Mouse (Mus musculus) inflammation-experienced regulatory T-cells, adult 6 months (primary cell): ENCODE measurements around the gene Kif11. TPM values are rescaled to one million over a fixed set of nuclear protein-coding genes. Genes with fewer than 3 reads are reported as not detected.
A peak's percentile ranks its signal among the peaks of the same experiment; 100 is the strongest.

Experiments
- ATAC-seq: one replicate; pipeline ENCODE4 v1.8.0; 2017
- polyA plus RNA-seq, 3 experiments: library from polyadenylated mRNA; unstranded; fragments of 100-300 nt; shearing (Covaris generic); gene quantifications; one replicate each; pipeline ENCODE4 v1.2.1; 2017

The Kif11 gene
- polyA plus RNA-seq: 10 to 100 TPM in 1 of 3 experiments, 1 to 10 TPM in 2; 2.5 to 67.9 (median 6.3) TPM

DNA sequence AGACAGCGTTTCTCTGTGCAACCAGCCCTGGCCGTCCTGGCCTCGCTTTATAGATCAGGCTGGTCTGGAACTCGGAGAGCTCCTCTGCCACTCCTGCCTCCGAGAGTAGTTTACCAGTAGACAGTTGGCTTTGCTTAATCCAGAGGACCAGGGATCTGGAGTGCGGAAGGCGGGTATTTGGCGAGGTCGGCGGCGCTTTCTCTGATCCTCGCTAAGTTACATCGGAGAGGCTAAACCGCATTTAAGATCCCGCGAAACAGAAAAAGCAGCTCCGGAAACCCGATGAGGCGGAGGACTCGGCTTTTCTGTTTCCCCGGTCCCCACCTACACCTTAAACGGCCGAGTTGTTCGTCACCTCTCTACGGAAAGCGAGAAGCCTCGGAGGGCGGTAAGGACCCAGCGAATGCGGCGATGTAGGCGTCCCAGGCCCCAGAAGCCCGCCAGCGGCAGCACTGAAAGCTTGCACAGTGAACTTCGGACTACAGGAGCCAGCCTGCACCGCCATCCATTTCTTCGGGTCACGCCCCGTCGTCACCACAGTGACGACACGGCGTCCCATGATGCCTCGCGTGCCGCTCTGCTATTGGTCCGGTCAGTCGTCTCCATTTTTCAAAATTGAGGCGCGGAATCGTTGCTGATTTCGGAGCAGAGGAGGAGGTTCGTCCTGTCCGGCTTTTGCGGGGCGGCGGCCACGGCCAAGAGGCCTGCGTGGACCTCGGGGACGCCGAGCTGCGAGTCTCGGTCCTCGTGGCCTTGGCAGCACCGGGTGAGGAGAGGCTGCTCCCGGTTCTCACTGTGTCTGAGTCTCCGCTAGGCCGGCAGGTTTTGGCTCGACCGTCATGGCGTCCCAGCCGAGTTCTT, at the start of gene Kif11:
Kif11 (plus strand) TSS at position 649 of the 861 bp plus-strand sequence.
- ATAC-seq: peak; percentile 95

DNA sequence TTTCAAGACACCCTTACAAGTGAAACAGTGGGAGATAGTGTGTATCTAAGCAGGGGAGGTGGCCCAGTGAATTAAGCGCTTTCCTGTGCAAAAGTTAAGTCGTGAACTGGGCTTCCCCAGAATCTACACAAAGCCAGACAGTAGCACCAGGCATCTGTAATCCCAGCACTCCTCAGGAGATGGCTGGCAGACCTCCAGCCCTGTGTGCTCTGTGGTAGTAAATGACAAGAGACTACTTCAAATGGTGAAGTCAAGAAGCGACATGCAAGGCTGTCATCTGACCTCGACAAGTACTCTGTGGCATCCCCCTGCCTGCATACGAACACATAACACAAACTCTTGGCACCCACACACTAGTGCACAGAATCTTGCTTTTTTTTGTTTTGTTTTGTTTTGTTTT, 49.0 kb upstream of the Kif11 start:
- no peak for ATAC-seq

DNA sequence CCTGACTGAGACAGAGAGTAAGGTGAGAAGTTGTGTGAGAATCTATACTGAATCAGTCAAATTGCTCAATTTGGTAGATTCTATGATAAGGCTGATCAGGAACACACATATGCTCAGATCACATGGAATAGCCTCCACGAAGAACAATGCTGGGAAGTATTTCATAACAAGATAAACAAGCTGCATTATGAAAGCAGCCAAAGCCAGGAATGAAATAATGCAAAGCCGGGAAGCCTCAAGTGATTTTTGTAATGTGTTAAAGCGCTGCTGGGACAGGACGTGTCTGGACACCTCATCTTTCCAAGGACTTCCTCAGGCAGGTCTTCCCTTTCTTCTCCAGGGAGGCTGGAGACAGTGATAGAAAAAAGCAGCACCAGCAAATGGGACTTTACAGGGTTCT, 43.5 kb upstream of the Kif11 start:
- ATAC-seq: no peak

DNA sequence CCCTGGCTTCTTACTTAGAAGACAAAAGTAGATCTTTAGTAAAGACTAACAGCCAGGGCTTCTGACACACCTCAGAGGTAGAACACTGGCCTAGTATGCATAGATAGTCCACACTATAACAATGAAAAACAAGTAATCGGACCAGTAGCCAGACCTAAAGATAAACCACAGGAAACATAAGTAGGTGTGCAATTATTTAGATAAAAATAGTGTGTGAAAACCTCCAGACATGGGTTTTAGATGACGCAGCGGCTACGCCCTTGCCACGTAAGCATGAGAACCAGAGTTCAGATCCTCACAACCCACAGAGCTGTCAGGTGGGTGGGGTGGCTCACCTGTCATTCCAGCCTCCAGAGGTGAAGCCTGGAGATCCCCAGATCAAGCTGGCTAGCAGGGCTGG, 42.8 kb upstream of the Kif11 start:
- ATAC-seq: peak; percentile 73

DNA sequence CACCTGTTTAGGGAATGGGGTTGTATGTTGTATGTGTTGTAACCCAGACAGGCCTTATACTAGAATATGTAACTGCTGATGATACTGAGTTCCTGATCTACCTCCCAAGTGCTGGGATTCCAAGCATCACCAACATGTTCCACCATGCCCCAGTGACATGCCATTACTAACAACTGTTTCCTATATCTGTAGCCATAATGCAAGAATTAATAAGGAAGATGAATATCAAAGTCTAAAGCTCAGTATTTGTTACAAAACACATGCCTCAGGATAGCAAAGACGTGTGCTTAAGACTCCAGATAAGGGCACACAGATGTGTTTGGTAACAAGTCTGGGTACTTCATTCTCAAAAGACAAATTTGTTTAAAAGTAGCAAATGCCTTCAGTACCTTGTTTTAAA, 40.8 kb upstream of the Kif11 start:
- ATAC-seq: no peak

DNA sequence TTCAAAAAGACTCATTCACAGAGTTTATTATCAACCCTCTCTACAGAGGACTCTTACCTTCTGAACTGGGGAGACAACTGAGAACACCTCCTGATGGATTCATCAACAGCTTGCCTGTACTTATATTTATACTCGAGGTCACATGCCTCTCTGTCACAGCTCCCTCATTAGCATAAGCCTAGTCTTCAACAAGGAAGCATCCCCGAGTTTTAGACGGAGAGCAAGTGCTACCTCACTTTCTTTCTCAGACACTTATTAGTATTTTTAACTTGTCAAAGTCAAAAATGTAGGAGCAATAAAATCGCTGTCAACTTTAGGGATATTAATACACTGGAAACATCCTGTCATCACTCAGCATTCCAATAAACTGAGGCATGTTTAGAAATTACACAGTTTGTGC, 38.5 kb upstream of the Kif11 start, which contains the start of gene Ide:
Ide (minus strand) TSS at position 101 of the 400 bp plus-strand sequence.
- no peak for ATAC-seq

DNA sequence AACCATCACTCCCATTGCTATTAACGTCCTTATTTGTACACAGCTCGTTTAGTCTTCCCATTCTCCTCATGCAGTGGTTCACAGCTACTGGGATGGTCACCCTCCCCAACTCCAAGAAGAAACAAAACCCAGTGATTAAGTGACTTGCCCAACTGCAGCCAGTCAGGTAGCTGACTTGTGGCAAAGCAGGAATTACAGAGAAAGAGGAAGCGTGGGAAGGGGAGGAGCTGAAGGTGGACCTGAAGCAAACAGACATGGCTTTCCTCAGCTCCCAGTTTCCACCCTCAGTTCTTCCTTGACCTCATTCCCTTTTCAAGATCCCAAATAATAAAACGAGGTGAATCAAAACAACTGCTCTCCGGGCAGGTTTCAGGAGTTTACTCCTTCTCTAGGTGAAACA, 35.7 kb upstream of the Kif11 start:
- ATAC-seq: no peak

DNA sequence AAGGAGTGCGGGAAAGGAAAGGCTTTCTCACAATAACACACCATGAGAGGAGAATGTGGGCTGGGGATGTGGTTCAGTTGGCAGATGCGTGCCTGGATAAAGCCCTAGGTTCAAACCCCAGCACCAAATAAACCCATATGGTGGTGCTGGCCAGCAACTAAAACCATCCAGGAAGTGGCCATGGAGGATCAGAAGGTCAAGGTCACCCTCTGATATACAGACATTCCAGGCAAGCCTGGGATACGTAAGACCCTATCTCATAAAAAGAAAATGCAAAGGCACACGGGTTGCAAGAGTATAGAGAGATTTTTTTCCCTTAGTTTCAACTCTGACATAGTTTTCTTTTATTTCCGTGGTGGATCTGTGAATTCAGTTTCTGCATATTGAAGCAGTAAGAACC, 35.3 kb upstream of the Kif11 start:
- no peak for ATAC-seq

DNA sequence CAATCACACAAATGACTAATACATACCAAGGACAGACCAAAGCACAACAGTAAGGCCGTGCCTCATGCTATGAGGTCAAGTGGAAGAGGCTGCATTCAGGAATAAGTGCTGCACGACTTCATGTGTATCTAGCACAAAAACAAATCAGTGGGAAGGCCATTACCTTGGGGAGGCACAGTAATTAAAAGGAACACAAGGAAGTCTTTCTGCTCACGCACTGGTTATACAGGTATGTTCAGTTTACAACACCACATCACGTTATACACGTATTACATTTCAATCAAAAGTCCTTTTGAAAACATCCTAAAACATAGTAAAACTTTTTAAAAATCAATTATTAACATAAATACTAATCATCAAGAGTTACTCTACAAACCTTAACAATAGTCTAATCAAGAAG, 32.3 kb upstream of the Kif11 start:
- no peak for ATAC-seq

DNA sequence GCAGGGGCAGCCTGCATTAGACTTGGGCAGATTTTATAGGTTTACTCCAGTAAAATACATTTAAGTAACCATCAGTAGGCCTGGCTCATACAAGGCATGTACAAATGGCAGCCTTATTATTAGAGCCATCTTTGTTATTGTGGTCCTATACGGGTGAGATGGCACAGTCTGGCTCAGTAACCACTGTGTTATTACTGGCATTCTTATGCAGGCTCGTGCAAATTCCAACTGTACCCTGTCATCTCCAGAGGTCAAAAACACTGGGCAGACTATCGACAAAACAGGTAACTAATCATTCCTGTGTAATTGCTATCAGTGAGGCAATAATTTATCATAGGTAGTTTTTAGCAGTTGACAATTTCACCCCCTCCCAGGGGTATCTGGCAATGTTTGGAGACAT, 29.9 kb upstream of the Kif11 start:
- no peak for ATAC-seq

DNA sequence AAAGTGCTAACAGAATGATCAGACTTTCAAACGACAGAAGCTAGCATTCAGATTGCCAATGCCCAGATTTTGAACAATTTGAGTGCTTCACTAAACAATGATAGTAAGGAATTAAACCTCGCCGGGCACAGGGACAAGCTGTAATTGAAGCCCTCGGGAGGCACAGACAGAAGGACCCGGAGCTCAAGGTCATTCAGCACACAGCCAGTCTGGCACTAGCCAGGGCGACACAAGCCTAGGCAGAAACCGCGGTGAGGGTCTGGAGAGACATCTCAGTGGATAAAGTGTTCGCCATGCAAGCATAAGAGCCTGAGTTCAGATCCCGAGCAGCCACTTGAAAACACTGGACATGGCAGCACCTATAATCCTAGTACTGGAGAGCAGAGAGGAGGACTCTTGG, 27.9 kb upstream of the Kif11 start:
- no peak for ATAC-seq

DNA sequence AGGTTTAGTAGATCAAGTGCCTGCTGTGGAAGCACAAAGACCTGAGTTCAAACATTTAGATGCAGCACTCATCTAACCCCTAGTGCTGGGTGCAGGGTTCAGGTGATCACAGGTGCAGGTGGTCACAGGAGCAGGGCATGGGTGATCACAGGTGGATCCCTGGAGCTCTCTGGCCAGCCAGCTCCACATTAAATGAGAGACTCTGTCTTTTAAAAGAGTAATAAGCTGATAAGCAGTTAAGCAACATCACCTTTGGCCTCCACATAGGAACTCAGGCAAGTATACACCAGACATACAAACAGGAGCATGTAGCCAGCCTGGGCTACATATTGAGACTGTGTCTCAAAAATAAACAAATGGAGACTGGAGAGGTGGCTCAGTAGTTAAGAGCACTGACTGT, 27.3 kb upstream of the Kif11 start:
- ATAC-seq: no peak

DNA sequence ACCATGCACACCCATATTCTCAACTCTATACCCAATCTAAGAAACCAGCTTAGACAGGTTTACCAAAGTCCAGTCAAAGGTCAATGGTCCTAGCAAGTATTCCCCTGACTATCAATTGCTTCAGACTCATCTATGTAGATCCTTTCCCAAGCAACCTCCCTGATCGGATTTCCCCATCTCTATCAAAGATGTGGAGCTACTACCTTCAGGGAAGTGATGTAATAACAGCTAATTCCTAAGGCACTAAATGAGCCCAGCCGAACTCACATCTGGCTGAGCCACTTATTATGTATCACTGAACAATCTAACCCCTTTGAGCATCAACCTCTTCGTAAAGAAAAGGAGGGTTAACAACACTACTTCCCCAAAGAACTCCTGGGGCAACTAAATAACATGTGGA, 23.4 kb upstream of the Kif11 start:
- no peak for ATAC-seq

DNA sequence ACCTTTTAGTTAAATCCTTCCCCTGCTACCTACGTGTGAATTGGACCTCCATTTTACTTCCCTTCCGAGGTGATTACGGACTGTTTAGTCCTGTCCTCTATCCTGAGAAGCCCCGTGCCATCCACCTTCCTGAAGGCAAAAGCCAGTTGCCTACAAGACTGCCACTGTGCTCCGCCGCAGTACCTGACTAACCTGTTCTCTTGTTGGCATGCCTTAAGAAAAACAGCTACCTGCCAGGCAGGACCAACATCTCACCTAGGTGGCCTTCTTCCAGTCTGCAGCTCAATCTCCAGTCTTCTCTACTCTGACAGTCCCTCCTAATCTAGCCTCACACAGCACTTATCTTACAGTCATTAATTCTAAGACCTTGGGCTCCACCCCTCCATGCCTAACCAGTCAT, 22.9 kb upstream of the Kif11 start:
- ATAC-seq: no peak

DNA sequence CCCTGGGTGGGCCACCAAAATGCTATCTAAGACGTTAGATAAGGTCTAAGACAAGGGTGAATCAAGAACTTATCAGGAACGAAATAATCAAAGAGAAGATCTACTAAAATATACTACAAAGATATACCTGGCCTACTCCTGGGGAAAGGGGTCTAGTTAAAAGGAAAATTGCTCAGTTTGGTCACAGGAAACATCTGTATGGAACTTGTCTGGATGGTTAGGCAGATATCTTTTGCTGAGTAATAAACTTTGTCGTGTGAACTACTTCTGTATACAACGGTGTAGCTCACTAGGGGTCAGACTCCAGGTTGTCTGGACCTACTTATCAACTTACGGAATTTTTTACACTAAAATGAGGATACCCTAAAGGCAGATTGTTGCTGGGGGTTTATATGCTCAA, 16.2 kb upstream of the Kif11 start:
- ATAC-seq: no peak

DNA sequence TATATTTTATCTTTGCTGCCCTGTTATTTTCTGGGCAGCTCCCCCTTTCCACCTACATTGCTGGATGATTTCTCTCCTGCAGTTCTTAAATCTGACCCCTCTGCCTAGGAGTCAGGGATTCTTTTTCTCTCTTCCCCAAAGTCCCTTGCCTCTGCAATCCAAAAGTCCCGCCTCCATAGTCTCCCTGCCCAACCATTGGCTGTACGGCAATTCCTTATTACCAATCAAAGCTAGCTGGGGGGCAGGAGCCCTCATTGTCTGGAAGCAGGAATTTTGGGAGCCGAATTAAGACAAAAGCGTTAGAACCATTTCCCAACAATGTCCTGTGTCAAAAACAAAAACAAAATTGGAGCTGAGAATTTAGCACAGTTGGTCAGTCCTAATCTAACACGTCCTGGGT, 13.7 kb upstream of the Kif11 start:
- no peak for ATAC-seq

DNA sequence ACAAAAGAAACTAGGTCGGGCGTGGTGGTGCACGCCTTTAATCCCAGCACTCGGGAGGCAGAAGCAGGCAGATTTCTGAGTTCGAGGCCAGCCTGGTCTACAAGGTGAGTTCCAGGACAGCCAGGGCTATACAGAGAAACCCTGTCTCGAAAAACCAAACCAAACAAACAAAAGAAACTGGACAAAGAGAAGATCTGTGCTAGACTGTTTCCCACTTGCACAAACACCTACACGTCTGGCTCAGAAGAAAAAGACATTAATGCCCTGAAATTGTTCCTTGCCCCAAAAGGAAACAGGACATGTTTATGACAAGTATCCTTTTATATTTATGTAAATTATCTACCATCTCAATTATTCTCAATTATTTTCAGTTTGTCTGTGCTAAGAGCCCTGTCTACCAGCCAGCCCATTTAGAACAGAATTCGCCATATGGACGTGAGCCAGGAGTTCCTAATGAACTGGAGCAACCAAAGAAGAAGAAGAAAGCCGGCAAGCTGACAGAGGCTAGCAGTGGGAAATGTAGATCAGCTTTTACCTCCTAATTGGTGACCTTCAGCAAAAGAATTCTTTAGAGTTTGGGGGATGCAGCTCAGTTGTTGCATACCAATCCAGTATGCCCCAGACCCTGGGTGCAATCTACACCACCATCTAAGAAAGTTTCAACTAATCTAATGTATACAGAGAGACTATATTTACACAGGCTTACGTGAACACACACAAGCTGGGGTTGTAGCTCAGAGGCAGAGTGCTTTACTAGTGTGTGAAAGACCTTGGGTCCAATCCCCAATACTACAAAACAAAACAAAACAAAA, 12.9 kb upstream of the Kif11 start:
- no peak for ATAC-seq

DNA sequence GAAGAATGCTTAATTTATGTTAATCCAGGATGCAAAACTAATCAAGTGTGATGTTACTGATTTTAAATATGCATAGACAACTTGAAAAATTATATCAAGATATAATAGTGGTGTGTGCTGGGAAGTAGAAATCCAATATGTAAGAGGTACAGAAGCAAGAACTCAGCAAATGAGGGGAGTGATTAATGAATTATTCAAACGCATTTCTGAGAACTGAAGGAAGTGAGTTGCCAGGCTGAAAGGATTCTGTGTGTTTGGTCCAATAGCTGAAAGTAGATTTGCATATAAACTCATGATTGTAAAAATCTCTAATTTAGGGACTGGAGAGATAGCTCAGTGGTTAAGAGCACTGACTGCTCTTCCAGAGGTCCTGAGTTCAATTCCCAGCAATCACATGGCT, 7.2 kb upstream of the Kif11 start:
- no peak for ATAC-seq

DNA sequence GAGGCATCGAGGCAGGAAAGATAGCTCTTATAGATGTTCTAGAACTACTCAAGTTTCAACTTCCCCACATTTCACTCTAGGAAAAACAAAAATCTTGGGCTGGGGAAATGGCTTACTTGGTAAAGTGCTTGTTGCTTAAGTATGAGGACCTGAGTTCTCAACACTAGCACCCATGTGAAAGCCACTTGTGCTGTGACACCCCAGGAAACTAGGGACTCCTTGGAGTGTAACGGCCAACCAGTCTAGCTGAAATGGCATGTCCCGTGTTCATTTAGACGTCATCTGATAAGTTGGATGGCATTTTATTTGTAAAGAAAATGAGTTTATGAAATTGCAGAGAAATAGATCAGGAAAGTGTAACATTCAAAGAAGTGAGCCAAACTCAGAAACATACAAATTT, 6.3 kb upstream of the Kif11 start:
- no peak for ATAC-seq

DNA sequence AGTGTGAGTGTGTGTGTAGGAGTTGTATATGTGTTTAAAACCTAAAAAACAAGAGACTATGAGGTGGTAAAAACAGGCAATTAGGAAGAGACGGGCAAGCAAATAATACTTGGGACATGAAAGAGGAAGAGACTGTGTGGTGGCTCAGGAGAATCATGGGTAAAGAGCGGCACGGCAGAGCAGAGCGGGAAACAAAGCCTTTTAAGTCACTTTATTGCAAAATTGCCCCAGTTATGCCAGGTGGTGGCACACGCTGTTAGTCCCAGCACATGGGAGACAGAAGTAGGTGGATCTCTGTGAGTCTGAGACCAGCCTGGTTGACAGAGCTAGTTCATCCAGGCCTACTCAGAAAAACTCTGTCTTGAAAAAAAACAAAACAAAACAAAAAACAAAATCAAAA, 5.8 kb upstream of the Kif11 start:
- ATAC-seq: no peak

DNA sequence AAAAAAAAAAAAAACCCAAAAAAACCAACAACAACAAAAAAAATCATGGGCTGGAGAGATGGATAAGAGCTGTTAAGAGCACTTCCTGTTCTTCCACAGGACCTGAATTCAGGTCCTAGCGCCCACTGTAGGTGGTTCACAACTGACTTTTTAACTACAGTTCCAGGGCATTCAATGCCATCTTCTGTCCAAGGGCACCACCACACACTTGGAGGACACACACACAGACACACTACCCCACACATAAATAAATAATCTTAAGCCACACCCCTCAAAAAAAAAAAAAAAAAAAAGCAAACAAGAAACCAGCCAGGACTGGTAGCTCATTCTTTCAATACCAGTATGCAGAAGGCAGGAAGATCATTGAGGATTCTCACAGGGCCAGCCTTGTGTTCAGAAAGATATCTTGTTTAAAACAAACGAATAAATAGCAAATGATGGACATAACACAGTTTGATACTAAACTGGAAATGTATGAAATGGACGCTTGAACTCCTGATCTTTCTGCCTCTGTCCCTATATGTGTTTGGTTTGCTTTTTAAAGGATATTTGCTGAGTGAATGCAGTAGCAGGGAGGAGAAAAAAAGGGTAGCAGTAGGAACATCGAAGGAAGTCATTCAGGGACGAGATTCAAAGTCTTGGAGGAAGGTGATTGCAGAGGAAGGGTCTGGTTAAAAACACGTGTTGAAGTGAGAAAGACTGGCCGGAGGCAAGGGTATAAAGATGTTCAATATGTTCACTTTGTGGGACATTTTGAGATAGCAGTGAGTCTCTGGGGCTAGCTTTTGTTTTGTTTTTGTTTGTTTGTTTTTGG, 1.1 kb upstream of the Kif11 start:
- no peak for ATAC-seq

DNA sequence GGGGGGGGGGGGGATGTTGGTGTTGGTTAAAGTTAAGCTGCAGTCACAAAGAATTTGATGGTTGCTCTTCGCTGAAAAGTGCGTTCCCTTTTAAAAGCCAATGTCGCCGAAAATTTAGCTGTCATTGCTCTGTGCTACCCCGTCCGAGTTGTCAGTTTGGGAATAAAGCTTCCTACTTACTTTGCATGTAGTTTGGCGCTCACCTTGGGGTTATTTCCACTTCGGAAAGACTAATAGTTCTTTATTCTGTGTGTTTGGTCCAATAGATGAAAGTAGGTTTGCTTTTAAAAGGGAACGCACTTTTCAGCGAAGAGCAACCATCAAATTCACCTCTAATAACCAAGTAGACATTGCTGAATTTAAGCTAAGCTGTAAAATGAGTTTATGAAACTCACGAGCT, 638 bp downstream of the Kif11 start:
- ATAC-seq: no peak

DNA sequence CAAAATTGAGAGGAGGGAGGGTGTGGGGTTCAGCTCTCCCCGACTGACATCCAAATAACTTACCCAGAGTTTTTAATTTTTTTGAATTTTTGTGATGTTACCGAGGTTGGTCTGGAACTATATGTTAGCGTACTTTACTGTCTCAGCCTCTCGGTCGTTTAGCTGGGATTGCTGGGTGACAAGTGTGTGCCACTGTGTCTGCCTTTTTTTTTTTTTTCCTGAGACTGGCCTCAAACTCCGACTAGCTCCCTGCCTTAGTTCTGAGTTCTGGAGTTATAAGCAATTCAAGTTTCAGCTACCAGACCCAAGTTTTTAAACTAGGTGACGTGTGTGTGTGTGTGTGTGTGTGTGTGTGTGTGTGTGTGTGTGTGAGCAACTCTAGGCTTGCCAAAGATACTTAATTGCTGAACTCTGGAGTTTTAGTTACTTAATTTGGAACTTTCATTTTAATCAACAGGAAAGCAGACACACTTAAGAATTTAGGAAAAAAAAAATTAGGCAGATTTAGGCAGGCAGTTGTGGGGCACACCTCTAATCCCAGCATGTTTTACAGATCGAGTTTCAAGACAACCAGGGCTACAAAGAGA, 1.3 kb downstream of the Kif11 start:
- ATAC-seq: no peak
